Mouse (Mus musculus) myocyte (in vitro differentiated cells): ENCODE results near the gene Slc25a5.

Source experiments
- CEBPB ChIP-seq: IDR thresholded peaks from 2 replicates; pipeline ENCODE4 v1.6.1; 2011; ENCODE audit warnings: mild to moderate bottlenecking, moderate library complexity; ENCODE audit not compliant: poor library complexity, insufficient read depth, severe bottlenecking
- E2F4 ChIP-seq: IDR thresholded peaks from one replicate; pipeline ENCODE4 v1.6.1; 2011; ENCODE audit warnings: mild to moderate bottlenecking, control low read depth, moderate library complexity; ENCODE audit not compliant: insufficient read depth
- MAX ChIP-seq: IDR thresholded peaks from one replicate; pipeline ENCODE4 v1.6.1; 2011; ENCODE audit warnings: low read depth, mild to moderate bottlenecking, control low read depth
- MYOD1 ChIP-seq, 3 experiments: IDR thresholded peaks; one replicate each; pipeline ENCODE4 v1.6.1; 2011; ENCODE audit warnings: control low read depth in 2 of 3, low read depth in 2 of 3, mild to moderate bottlenecking in 2 of 3, moderate library complexity in 1 of 3; ENCODE audit not compliant: insufficient read length in 2 of 3, control insufficient read depth in 1 of 3
- MYOG ChIP-seq, 3 experiments: IDR thresholded peaks; one replicate each; pipeline ENCODE4 v1.6.1; 2011; ENCODE audit warnings: control low read depth in 2 of 3, low read depth in 2 of 3, mild to moderate bottlenecking in 2 of 3; ENCODE audit not compliant: insufficient read length in 2 of 3, control insufficient read depth in 1 of 3, insufficient read depth in 1 of 3
- POLR2A ChIP-seq: IDR thresholded peaks from one replicate; pipeline ENCODE4 v1.6.1; 2011; ENCODE audit warnings: low read depth, mild to moderate bottlenecking, control low read depth, moderate library complexity; ENCODE audit not compliant: insufficient read length
- POLR2AphosphoS2 ChIP-seq: IDR thresholded peaks from one replicate; pipeline ENCODE4 v1.6.1; 2011; ENCODE audit warnings: low read depth, control low read depth; ENCODE audit not compliant: insufficient read length
- REST ChIP-seq: IDR thresholded peaks from one replicate; pipeline ENCODE4 v1.6.1; 2011; ENCODE audit warnings: mild to moderate bottlenecking, control low read depth, moderate library complexity; ENCODE audit not compliant: insufficient read depth, insufficient read length
- TCF12 ChIP-seq: IDR thresholded peaks from one replicate; pipeline ENCODE4 v1.6.1; 2011; ENCODE audit warnings: mild to moderate bottlenecking, control low read depth; ENCODE audit not compliant: poor library complexity, insufficient read depth, severe bottlenecking
- TCF3 ChIP-seq: IDR thresholded peaks from one replicate; pipeline ENCODE4 v1.6.1; 2011; ENCODE audit warnings: low read depth, control low read depth; ENCODE audit not compliant: insufficient read length
- USF1 ChIP-seq: IDR thresholded peaks from one replicate; pipeline ENCODE4 v1.6.1; 2011; ENCODE audit warnings: low read depth, mild to moderate bottlenecking, control low read depth, moderate library complexity

DNA sequence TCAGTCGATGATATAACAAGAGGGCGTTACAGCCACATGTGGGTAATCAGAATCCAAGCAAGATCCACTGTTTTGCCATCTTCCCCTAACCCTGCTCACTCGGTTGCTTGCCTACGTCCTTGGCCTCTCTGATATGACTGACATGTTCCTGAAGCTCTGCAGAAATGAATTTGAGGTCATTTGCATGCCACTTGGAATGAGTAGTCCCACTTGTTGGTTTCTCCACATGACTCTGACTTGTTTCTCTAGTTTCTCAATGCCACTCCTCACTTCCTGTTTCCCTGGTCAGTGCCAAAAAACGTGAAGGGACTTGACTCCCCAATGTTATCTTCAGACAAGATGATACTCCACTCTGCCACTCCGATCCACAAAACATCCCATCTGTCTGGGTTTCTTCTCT, 36.9 kb upstream of the Slc25a5 start:
- TF ChIP-seq POLR2A (no peak), TCF12 (no peak), POLR2AphosphoS2 (no peak), E2F4 (no peak), MAX (no peak), USF1 (no peak), MYOG (IDR thresholded peaks at IDR 0.05; ENCODE audit: control insufficient read depth in 1 of 3, insufficient read depth in 1 of 3, insufficient read length in 2 of 3, low read depth in 2 of 3) (no peak), MYOD1 (IDR thresholded peaks at IDR 0.05; ENCODE audit: control insufficient read depth in 1 of 3, insufficient read length in 2 of 3, low read depth in 2 of 3) (no peak), TCF3 (no peak), REST (no peak), CEBPB (no peak)
